Mouse (Mus musculus) cerebellum, postnatal 14 days (tissue): ENCODE measurements at regions not wholly inside any gene's neighbourhood (a gene's known extent, or its start where the extent isn't known, plus 50 kb on each side); places are given as distances from the start of the nearest gene placed in this dataset.

ENCODE experiments used
- DNase-seq, 2 experiments: peaks; one replicate each; pipeline ENCODE4 v3.0.0; 2021; ENCODE audit warnings: mixed read lengths in 2 of 2

DNA sequence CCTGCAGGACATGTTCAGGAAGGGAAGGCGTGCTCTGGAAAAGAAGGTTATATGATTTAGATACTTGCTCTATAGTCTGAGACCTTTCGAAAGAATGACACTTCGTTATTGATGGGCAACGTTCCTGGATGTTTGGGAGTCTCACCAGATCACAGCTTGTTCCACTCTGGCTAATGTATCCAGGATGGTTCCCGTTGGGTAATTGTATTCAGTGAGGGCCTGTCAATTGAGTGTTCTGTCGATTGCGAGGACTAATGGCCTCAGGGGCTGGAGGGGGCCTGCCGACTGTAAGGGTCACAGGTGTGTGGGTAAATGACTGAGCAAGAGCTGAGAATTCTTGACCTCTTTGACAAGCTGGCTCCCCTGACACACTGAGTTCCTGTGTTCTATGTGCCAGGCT is 62.4 kb upstream of the Sdk2 start:
- DNase-seq, result no peak

DNA sequence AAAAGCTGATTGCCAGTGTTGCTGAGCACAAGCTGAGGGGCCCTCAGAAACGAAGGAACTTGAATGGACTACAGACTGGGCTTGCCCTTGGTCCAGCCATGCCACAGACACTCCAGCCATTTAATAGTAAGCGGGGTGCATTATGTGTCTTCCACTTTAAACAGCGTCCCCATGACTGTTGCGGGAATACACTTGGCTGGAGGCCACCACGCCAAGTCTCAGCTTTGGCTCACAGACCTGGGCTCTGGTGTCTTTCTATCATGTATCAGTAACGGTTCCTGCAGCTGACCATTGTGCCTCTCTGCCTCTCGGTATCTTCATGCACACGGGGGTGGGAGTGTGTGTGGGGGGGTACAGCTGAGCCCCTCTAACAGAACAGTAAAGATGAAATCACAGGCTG is 62.0 kb upstream of the Sdk2 start:
- peak; percentile 31 to 45 for DNase-seq

GRCm38 (mm10) chr11:114127426-114127825 is 60.6 kb upstream of the Sdk2 start:
- DNase-seq, result no peak

GRCm38 (mm10) chr11:114122175-114122574 is 55.3 kb upstream of the Sdk2 start:
- DNase-seq, result peak; percentile 25 to 40

DNA sequence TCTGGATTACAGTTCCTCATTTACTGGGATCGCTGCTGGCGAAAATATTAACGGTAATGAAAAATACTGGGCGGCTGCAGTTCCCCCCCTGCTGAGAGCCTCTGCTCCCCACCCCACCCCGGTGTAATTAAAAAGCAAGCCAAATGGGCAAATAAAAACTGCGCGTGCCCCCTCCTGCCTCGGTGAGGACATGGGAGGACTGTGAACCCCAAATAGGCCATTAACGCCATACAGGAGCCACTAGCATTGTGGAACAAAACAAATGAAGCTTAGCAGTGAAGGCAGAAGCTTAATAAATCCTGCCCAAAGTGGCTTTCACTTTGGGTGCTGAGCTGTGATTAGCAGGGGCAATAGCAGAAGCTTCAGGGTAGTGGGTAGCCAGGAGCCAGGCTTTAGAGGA is 52.3 kb upstream of the Sdk2 start:
- no peak for DNase-seq
